Mouse (Mus musculus) adrenal gland, postnatal 0 days (tissue): ENCODE data around the gene Tacr3. TPM values are rescaled to one million over a fixed set of nuclear protein-coding genes. Genes with fewer than 3 reads are reported as not detected.

Experiments used
- polyA plus RNA-seq: library from polyadenylated mRNA; unstranded; fragments of >200 nt; fragmentation: Nextera tagmentation; extraction: Ambion mirVana; gene quantifications from 2 replicates; pipeline ENCODE4 v1.2.1, GENCODE M21; 2015

Gene Tacr3
- polyA plus RNA-seq = 0.12 and 0.28 TPM in 2 replicates

DNA sequence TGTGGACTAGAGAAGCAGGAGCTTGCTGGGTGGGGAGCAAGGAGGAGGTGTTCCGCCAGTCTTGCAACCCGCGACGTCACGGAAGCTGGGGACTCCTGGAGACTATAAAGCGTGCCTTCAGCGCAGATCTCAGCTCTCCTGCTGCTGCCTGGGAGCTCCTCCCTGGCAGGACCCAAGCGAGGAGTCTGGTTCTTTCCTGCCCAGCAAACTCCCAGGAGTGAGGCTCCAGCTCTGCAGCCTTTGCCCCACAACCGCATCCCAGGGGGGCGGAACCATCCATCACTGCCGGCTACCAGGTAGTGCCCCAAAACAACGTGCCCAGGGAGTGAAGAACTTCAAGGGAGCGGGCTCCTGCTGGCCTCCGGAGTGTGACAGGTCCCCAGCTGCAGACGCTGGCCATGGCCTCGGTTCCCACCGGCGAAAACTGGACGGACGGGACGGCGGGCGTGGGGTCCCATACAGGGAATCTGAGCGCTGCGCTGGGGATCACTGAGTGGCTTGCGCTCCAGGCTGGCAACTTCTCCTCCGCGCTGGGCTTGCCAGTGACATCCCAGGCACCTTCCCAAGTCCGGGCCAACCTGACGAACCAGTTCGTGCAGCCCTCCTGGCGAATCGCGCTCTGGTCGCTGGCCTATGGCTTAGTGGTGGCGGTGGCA, at the start of gene Tacr3:
Tacr3 (plus strand) TSS at position 133 of the 656 bp plus-strand sequence.

